Mouse (Mus musculus): Measurements from ENCODE around the gene Gipc1. TPM values are rescaled to one million over a fixed set of nuclear protein-coding genes. Genes with fewer than 3 reads are reported as not detected.

The Gipc1 gene
- total RNA-seq, 2 experiments from 2014 or later: 52.8 to 55.4 TPM

GRCm38 (mm10) chr8:83668010-83668916 is 15.8 kb downstream of the Gipc1 start:
- peak overlapping the region; percentile 75 for H3K27ac ChIP-seq
- peak; percentile 87 for TF ChIP-seq CTCF (conservative IDR thresholded peaks at IDR 0.05)

GRCm38 (mm10) chr8:83669013-83669412 is 16.5 kb downstream of the Gipc1 start:
- Histone ChIP-seq H3K27ac (no peak overlapping the region), H3K4me3 (no peak overlapping the region)
- TF ChIP-seq CTCF (conservative IDR thresholded peaks at IDR 0.05): no peak
- DNase-seq (ENCODE audit: low spot score in 2 of 2): no peak

More at GRCm38 (mm10) chr8:83668010-83668916, 15.8 kb downstream of the Gipc1 start:
- peak overlapping the region; percentile 37 for H3K4me3 ChIP-seq
- DNase-seq (ENCODE audit: low spot score in 2 of 2): peak in 1 of 2 experiments; percentile 66

GRCm38 (mm10) chr8:83672936-83673335 is 20.5 kb downstream of the Gipc1 start:
- no peak overlapping the region for H3K4me3 ChIP-seq
- no peak for DNase-seq (ENCODE audit: low spot score in 2 of 2)
- no peak for TF ChIP-seq CTCF (conservative IDR thresholded peaks at IDR 0.05)
- H3K27ac ChIP-seq: no peak overlapping the region

GRCm38 (mm10) chr8:83674497-83674896 is 22.0 kb downstream of the Gipc1 start:
- no peak for DNase-seq (ENCODE audit: low spot score in 2 of 2)
- no peak for TF ChIP-seq CTCF (conservative IDR thresholded peaks at IDR 0.05)
- Histone ChIP-seq H3K4me3 (no peak overlapping the region), H3K27ac (peak overlapping the region; percentile 49)

GRCm38 (mm10) chr8:83679866-83680265 is 27.4 kb downstream of the Gipc1 start:
- Histone ChIP-seq H3K4me3 (no peak overlapping the region), H3K27ac (peak overlapping the region; percentile 82)
- no peak for TF ChIP-seq CTCF (conservative IDR thresholded peaks at IDR 0.05)
- no peak for DNase-seq (ENCODE audit: low spot score in 2 of 2)

GRCm38 (mm10) chr8:83680603-83681002 is 28.1 kb downstream of the Gipc1 start:
- Histone ChIP-seq H3K27ac (peak overlapping the region; percentile 82; the same call in 1 of the 2 replicates), H3K4me3 (no peak overlapping the region)
- no peak for TF ChIP-seq CTCF (conservative IDR thresholded peaks at IDR 0.05)
- DNase-seq (ENCODE audit: low spot score in 2 of 2): no peak

- Histone ChIP-seq H3K27ac (peak overlapping the region; percentile 82; the same call in 1 of the 2 replicates), H3K4me3 (no peak overlapping the region)
- no peak for DNase-seq (ENCODE audit: low spot score in 2 of 2)
- TF ChIP-seq CTCF (conservative IDR thresholded peaks at IDR 0.05): no peak
Observed at GRCm38 (mm10) chr8:83681099-83681498, 28.6 kb downstream of the Gipc1 start.

- no peak overlapping the region for H3K27ac ChIP-seq
- no peak for DNase-seq (ENCODE audit: low spot score in 2 of 2)
- H3K4me3 ChIP-seq: no peak overlapping the region
- TF ChIP-seq CTCF (conservative IDR thresholded peaks at IDR 0.05): no peak
Observed at GRCm38 (mm10) chr8:83684517-83684916, 32.0 kb downstream of the Gipc1 start.

GRCm38 (mm10) chr8:83689264-83689663 is 36.8 kb downstream of the Gipc1 start:
- no peak for DNase-seq (ENCODE audit: low spot score in 2 of 2)
- no peak for TF ChIP-seq CTCF (conservative IDR thresholded peaks at IDR 0.05)
- peak overlapping the region; percentile 46 for H3K27ac ChIP-seq

GRCm38 (mm10) chr8:83693609-83694236 is 41.2 kb downstream of the Gipc1 start:
- no peak for DNase-seq (ENCODE audit: low spot score in 2 of 2)
- no peak for TF ChIP-seq CTCF (conservative IDR thresholded peaks at IDR 0.05)
- H3K4me3 ChIP-seq: no peak overlapping the region
- peak overlapping the region; percentile 57 for H3K27ac ChIP-seq

More at GRCm38 (mm10) chr8:83689264-83689663, 36.8 kb downstream of the Gipc1 start:
- H3K4me3 ChIP-seq: no peak overlapping the region

- no peak for TF ChIP-seq CTCF (conservative IDR thresholded peaks at IDR 0.05)
- Histone ChIP-seq H3K27ac (peak overlapping the region; percentile 57; the same call in 1 of the 2 replicates), H3K4me3 (no peak overlapping the region)
- DNase-seq (ENCODE audit: low spot score in 2 of 2): no peak
Observed at GRCm38 (mm10) chr8:83694369-83695160, 42.1 kb downstream of the Gipc1 start.

- DNase-seq (ENCODE audit: low spot score in 2 of 2): no peak
- no peak for TF ChIP-seq CTCF (conservative IDR thresholded peaks at IDR 0.05)
- Histone ChIP-seq H3K27ac (no peak overlapping the region), H3K4me3 (no peak overlapping the region)
Observed at GRCm38 (mm10) chr8:83695351-83696106, 43.1 kb downstream of the Gipc1 start.

Measured in layer of hippocampus, adult 2 months (tissue).